Mouse (Mus musculus) small intestine, adult 2 months (tissue): ENCODE data around the gene Trim2.

ENCODE experiments used
- CTCF ChIP-seq: fragments of 200-500 bp; IDR thresholded peaks from 2 replicates; pipeline ENCODE4 v1.5.1; 2012; ENCODE audit warnings: low read depth, mild to moderate bottlenecking, control low read depth, inconsistent platforms, low read length, moderate library complexity, mixed read lengths; ENCODE audit not compliant: insufficient replicate concordance, insufficient read length; ENCODE audit errors: extremely low read depth
- POLR2A ChIP-seq: fragments of 200-500 bp; IDR thresholded peaks from 2 replicates; pipeline ENCODE4 v1.6.1; 2012; ENCODE audit warnings: low read depth, mild to moderate bottlenecking, control low read depth, inconsistent platforms, low read length, moderate library complexity

DNA sequence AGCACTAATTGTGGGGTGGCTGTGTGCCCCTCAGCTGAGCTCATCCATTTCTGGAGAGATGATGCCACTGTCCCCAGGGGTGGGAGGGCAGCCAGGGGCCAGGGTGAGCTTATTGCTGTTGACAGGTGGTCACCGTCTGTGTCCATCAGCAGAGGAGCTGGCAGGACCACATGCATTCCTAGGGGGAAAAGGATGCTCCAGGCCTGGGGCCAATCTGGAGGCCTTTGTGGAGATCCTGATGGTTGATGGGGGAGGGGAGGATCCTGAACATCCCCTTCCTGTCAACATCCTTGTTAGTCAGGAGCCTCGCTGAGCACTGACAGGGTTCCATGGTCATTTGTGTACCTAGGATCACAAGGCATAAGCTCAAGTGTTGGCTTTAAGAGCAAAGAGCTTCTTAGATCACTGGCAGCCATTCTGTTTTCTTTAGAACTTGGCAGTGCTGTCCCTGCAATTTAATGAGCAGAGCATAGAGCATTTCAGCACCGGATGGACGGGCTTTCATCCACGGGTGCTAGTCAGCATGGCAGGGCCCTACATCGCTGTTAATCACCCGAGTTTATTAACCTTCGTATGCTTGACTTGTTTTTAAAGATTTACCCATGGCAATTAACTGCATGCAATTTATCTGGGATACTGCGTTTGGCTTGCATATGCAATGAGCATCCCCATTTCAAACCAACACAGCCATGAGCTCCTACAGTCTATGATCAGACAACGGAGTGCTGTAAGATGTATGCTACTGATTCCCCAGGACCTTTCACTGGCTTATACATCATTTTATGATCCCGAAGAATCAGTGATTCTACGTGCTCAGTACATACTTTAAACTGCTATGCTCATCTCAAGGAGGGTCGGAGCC, 105.9 kb downstream of the Trim2 start:
- TF ChIP-seq POLR2A (no peak), CTCF (no peak)
